ENCODE assay signal across 9 mouse cellular contexts in genomic region chr5:24586106-24586505, GRCm38 (mm10). TPM values are rescaled to one million over a fixed set of nuclear protein-coding genes. Genes with fewer than 3 reads are reported as not detected.
DNase-seq lines count a peak whose midpoint lies in the region; ATAC-seq and TF ChIP-seq lines count a peak whose summit lies in the region.
"Had no signal": no experiment of that assay in that cellular context is flagged by ENCODE, and none has a peak within 500 bp of the region (broad histone marks: within the 10 kb centered on the region; RNA-seq: fewer than 3 reads in every experiment).

No protein-coding gene starts in this region.

- H3K9ac ChIP-seq in liver, embryonic 11.5 days (ENCODE audit: low read depth, low read length): peak overlapping the region; percentile 70
- peak overlapping the region; percentile 78 for H3K9ac ChIP-seq in stomach, postnatal 0 days (ENCODE audit: low read length)

- no peaks in the 10 kb centered on the region for H3K36me3 ChIP-seq in thymus, adult 2 months (ENCODE audit: control insufficient read depth, insufficient read depth, low read length)
- H3K36me3 ChIP-seq in liver, embryonic 11.5 days (ENCODE audit: control insufficient read depth, insufficient read depth, low read length): 0 out of 2 replicates have a peak, but pooled peaks cover 4% of the 10 kb centered on the region
- no peaks in the 10 kb centered on the region; the same call in 1 of the 2 replicates for H3K36me3 ChIP-seq in stomach, postnatal 0 days (ENCODE audit: control insufficient read depth, insufficient read depth, low read length)

- peak overlapping the region; percentile 21; the same call in 1 of the 2 replicates for H3K27ac ChIP-seq in cerebellum, adult 2 months (ENCODE audit: insufficient read depth, low read length)
- H3K27ac ChIP-seq in thymus, adult 2 months (ENCODE audit: control insufficient read depth, insufficient read depth, low read length): peak overlapping the region; percentile 45
- peak overlapping the region; percentile 58; the same call in 1 of the 2 replicates for H3K27ac ChIP-seq in liver, embryonic 11.5 days (ENCODE audit: low read depth, low read length)
- no peak overlapping the region for H3K27ac ChIP-seq in stomach, postnatal 0 days (replicated peaks)

- TF ChIP-seq CTCF in cerebellum, adult 2 months (IDR thresholded peaks at IDR 0.05; ENCODE audit: borderline replicate concordance, insufficient read depth, low read depth, low read length): no peak
- TF ChIP-seq CTCF in thymus, adult 2 months (IDR thresholded peaks at IDR 0.05; ENCODE audit: borderline replicate concordance, control insufficient read depth, extremely low read depth, insufficient read depth, low read length, poor library complexity): no peak
- TF ChIP-seq CTCF in stomach, postnatal 0 days (IDR thresholded peaks at IDR 0.05; ENCODE audit: low read depth): no peak

- no peak for TF ChIP-seq EP300 in stomach, postnatal 0 days (optimal IDR thresholded peaks at IDR 0.05)

- H3K9me3 ChIP-seq in liver, embryonic 11.5 days (ENCODE audit: control insufficient read depth, low read length): no peaks in the 10 kb centered on the region
- H3K9me3 ChIP-seq in stomach, postnatal 0 days (ENCODE audit: control insufficient read depth, low read length): no peaks in the 10 kb centered on the region

- H3K4me3 ChIP-seq in cerebellum, adult 2 months (replicated peaks; ENCODE audit: insufficient read depth, low read depth, low read length): peak overlapping the region; percentile 84
- H3K4me3 ChIP-seq in thymus, adult 2 months (ENCODE audit: control insufficient read depth, insufficient read depth, low read length): peak overlapping the region; percentile 68
- peak overlapping the region; percentile 70 for H3K4me3 ChIP-seq in liver, embryonic 11.5 days (ENCODE audit: low read depth, low read length)
- peak overlapping the region; percentile 73 for H3K4me3 ChIP-seq in stomach, postnatal 0 days (ENCODE audit: low read depth, low read length)

- TF ChIP-seq POLR2A in cerebellum, adult 2 months (IDR thresholded peaks at IDR 0.05; ENCODE audit: borderline replicate concordance, insufficient read depth, low read length): no peak
- TF ChIP-seq POLR2A in thymus, adult 2 months (IDR thresholded peaks at IDR 0.05; ENCODE audit: control insufficient read depth, extremely low read depth, insufficient read depth, low read length, poor library complexity): no peak

- no peak for ATAC-seq in liver, embryonic 11.5 days (replicated peaks; ENCODE audit: low FRiP score)
- ATAC-seq in stomach, postnatal 0 days (ENCODE audit: low FRiP score, low TSS enrichment): no peak; the same call in 1 of the 2 replicates

- WGBS in cerebellum, adult 2 months: 9% methylated on average over 8 of the region's 8 CpGs
- WGBS in thymus, adult 2 months: 8% methylated on average over 8 of the region's 8 CpGs
- WGBS in liver, embryonic 11.5 days: 14% methylated on average over 8 of the region's 8 CpGs
- 9% methylated on average over 8 of the region's 8 CpGs for WGBS in stomach, postnatal 0 days

- H3K4me1 ChIP-seq in cerebellum, adult 2 months (ENCODE audit: control insufficient read depth, insufficient read depth, low read length): peaks cover 13% of the 10 kb centered on the region
- H3K4me1 ChIP-seq in thymus, adult 2 months (replicated peaks; ENCODE audit: control insufficient read depth, insufficient read depth, low read length): peaks cover 8% of the 10 kb centered on the region
- peaks cover 23% of the 10 kb centered on the region for H3K4me1 ChIP-seq in liver, embryonic 11.5 days (replicated peaks; ENCODE audit: control insufficient read depth, insufficient read depth, low read length)
- 0 out of 2 replicates have a peak, but pooled peaks cover 2% of the 10 kb centered on the region for H3K4me1 ChIP-seq in stomach, postnatal 0 days (replicated peaks; ENCODE audit: control insufficient read depth, insufficient read depth)

- peak overlapping the region; percentile 86 for H3K4me2 ChIP-seq in liver, embryonic 11.5 days
- H3K4me2 ChIP-seq in stomach, postnatal 0 days (replicated peaks; ENCODE audit: low read depth): peak overlapping the region; percentile 86

- DNase-seq in cerebellum, adult 2 months: no peak
- no peak for DNase-seq in cerebellum, adult 9-10 months
- no peak for DNase-seq in thymus, adult 2 months
- no peak for DNase-seq in thymus, adult 18-20 months
- DNase-seq in liver, embryonic 11.5 days (ENCODE audit: low spot score): no peak
- DNase-seq in stomach, postnatal 0 days (ENCODE audit: low spot score): no peak
- DNase-seq in spleen, postnatal 4 days (ENCODE audit: low spot score in 2 of 2): no peak
- DNase-seq in adrenal gland, adult 2 months: no peak

- H3K27me3 ChIP-seq in cerebellum, adult 2 months (ENCODE audit: control insufficient read depth, insufficient read depth, low read length): no peaks in the 10 kb centered on the region
- no peaks in the 10 kb centered on the region for H3K27me3 ChIP-seq in thymus, adult 2 months (ENCODE audit: control insufficient read depth, insufficient read depth, low read length)
- no peaks in the 10 kb centered on the region for H3K27me3 ChIP-seq in liver, embryonic 11.5 days (replicated peaks; ENCODE audit: control insufficient read depth, insufficient read depth, low read length)
- no peaks in the 10 kb centered on the region for H3K27me3 ChIP-seq in stomach, postnatal 0 days (ENCODE audit: control insufficient read depth, insufficient read depth, low read length)

RNA-seq across cellular contexts. Expression of gene Chpf2, which starts 0.4 kb away (rescaled TPM):
- polyA plus RNA-seq in cerebellum, adult 2 months (2012; rRNA removed): 46.3 and 48.9 TPM in 2 replicates
- 53.5 and 55.5 TPM in 2 replicates for polyA plus RNA-seq in thymus, adult 2 months (2012; rRNA removed)
- 14.6 TPM in 2 replicates for polyA plus RNA-seq in liver, embryonic 11.5 days (2014; fragmentation: Nextera tagmentation; extraction: Ambion mirVana)
- polyA plus RNA-seq in stomach, postnatal 0 days (2015; fragmentation: Nextera tagmentation; extraction: Ambion mirVana): 18.2 and 19.2 TPM in 2 replicates
- total RNA-seq in adrenal gland, adult 2 months (2021): 10 to 100 TPM; 37.9 to 49.7 TPM
- polyA plus RNA-seq in adrenal gland, adult 2 months (2012; rRNA removed): 60.0 and 76.6 TPM in 2 replicates

RNA-seq across cellular contexts. Expression of gene Abcf2, which starts 8.8 kb away (rescaled TPM):
- 101 TPM in 2 replicates for polyA plus RNA-seq in cerebellum, adult 2 months (2012; rRNA removed)
- polyA plus RNA-seq in thymus, adult 2 months (2012; rRNA removed): 117 and 121 TPM in 2 replicates
- polyA plus RNA-seq in liver, embryonic 11.5 days (2014; fragmentation: Nextera tagmentation; extraction: Ambion mirVana): 122 and 144 TPM in 2 replicates
- 45.2 and 45.3 TPM in 2 replicates for polyA plus RNA-seq in stomach, postnatal 0 days (2015; fragmentation: Nextera tagmentation; extraction: Ambion mirVana)
- 10 to 100 TPM; 72.0 TPM for total RNA-seq in adrenal gland, adult 2 months (2021)
- 66.9 and 82.4 TPM in 2 replicates for polyA plus RNA-seq in adrenal gland, adult 2 months (2012; rRNA removed)

RNA-seq across cellular contexts. Expression of gene 4931409K22Rik, which starts 29.5 kb away (rescaled TPM):
- polyA plus RNA-seq in cerebellum, adult 2 months (2012; rRNA removed): not detected in 2 replicates
- not detected in 2 replicates for polyA plus RNA-seq in thymus, adult 2 months (2012; rRNA removed)
- 0.18 TPM in 1 of 2 replicates, not detected in the other for polyA plus RNA-seq in liver, embryonic 11.5 days (2014; fragmentation: Nextera tagmentation; extraction: Ambion mirVana)
- polyA plus RNA-seq in stomach, postnatal 0 days (2015; fragmentation: Nextera tagmentation; extraction: Ambion mirVana): 0.08 TPM in 1 of 2 replicates, not detected in the other
- not detected for total RNA-seq in adrenal gland, adult 2 months (2021)
- polyA plus RNA-seq in adrenal gland, adult 2 months (2012; rRNA removed): not detected in 2 replicates
- total RNA-seq: gastrocnemius, postnatal 36 days had no signal

RNA-seq across cellular contexts. Expression of gene Smarcd3, which starts 38.1 kb away (rescaled TPM):
- 89.9 and 102 TPM in 2 replicates for polyA plus RNA-seq in cerebellum, adult 2 months (2012; rRNA removed)
- polyA plus RNA-seq in thymus, adult 2 months (2012; rRNA removed): 3.7 and 6.1 TPM in 2 replicates
- 13.6 and 15.2 TPM in 2 replicates for polyA plus RNA-seq in liver, embryonic 11.5 days (2014; fragmentation: Nextera tagmentation; extraction: Ambion mirVana)
- 13.3 and 17.8 TPM in 2 replicates for polyA plus RNA-seq in stomach, postnatal 0 days (2015; fragmentation: Nextera tagmentation; extraction: Ambion mirVana)
- total RNA-seq in adrenal gland, adult 2 months (2021): 10 to 100 TPM; 14.2 to 25.0 TPM
- polyA plus RNA-seq in adrenal gland, adult 2 months (2012; rRNA removed): 53.1 and 71.3 TPM in 2 replicates

RNA-seq across cellular contexts. Expression of gene Asb10, which starts 45.3 kb away (rescaled TPM):
- 0.18 and 0.21 TPM in 2 replicates for polyA plus RNA-seq in cerebellum, adult 2 months (2012; rRNA removed)
- 0.38 and 9.5 TPM in 2 replicates for polyA plus RNA-seq in thymus, adult 2 months (2012; rRNA removed)
- 0.23 and 0.30 TPM in 2 replicates for polyA plus RNA-seq in liver, embryonic 11.5 days (2014; fragmentation: Nextera tagmentation; extraction: Ambion mirVana)
- 0.21 and 0.25 TPM in 2 replicates for polyA plus RNA-seq in stomach, postnatal 0 days (2015; fragmentation: Nextera tagmentation; extraction: Ambion mirVana)
- not detected for total RNA-seq in adrenal gland, adult 2 months (2021)
- 0.30 and 0.76 TPM in 2 replicates for polyA plus RNA-seq in adrenal gland, adult 2 months (2012; rRNA removed)
